Mouse (Mus musculus): ENCODE measurements around the gene Mtch2. TPM values are rescaled to one million over a fixed set of nuclear protein-coding genes. Genes with fewer than 3 reads are reported as not detected.
"Not testable (repeated sequence)": the region's sequence is repeated elsewhere in the genome, so short reads cannot be mapped to it uniquely, and the experiment has no call there.

Mtch2 gene
- total RNA-seq, 2 experiments from 2014 or later: 164 to 165 TPM

DNA sequence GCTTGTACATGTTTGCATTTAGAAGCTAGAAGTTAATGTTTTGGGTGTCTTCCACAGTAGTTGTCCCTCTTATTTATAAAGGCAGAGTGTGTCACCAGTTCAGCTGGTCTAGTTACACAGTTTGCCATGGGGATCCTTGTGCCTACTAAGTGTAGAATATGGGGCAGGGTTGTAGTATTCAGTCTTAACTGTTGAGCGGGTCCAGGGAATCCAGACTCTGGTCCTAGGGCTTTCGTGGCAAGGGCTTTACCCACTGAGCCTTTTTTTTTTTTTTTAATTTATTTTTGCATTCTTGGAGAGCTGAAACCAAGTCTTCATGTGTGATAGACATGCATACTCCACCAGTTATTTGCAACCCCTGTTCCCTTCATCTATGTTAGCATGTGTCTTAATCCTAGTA, 14.5 kb downstream of the Mtch2 start:
- no peak for DNase-seq

GRCm38 (mm10) chr2:90864184-90864583, 17.2 kb downstream of the Mtch2 start:
- no peak for DNase-seq

DNA sequence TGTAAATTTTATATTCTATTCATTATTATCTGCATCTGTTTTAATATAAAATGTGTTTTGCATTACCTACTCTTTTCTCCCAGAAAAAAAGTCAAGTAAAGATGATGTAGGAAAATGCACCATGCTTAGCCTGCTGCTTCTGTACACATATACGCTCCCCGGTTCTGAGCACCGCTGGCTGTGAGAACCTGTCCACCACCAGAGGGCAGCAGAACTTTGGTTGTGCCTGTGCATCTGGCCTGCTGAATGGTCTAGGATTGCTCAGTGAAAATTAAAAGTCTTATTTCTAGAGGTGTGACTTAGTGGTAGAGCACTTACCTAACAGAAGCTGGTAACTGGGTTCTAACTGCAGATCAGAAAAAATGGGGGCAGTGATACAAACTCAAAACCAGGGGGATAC, 19.6 kb downstream of the Mtch2 start:
- peak; percentile 64 for DNase-seq

GRCm38 (mm10) chr2:90870136-90870601, 23.2 kb downstream of the Mtch2 start:
- DNase-seq: no peak

DNA sequence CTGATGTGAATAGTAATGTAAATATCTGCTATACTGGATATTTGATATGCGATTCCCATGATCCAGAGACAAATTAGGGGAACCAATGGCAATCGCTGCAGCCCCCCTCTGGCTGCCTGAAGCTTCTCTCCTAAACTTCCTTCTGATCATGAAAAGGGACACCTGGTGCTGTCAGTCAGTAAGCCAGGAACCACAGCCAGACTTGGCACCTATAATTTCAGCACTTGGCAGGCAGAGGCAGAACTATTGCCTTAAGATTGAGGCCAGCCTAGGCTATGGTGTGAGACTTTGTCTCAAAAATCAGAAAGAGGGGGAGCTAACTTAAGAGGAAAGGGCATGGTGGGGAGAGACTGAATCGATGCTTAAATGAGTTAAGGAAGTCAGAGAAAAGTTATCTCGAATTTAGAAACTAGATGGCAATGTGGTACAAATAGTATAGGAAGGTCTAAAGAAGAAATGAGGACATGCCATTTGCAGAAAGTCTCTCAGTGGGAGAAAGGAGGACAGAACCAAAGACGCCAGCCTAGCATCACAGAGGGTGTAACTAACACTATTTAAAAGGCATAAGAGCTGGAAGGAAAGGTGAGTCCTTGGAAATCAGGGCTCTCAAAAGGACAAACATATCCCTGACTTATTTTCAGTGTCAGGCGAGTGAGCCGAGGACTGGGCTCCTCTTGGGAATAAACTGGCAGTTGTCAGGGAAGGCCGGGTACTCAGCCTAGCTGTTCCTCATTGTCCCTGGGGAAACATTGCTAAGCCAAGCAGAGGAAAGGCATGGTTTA, 24.4 kb downstream of the Mtch2 start:
- DNase-seq: peak; percentile 52

GRCm38 (mm10) chr2:90874025-90874424, 27.1 kb downstream of the Mtch2 start:
- DNase-seq: no peak

DNA sequence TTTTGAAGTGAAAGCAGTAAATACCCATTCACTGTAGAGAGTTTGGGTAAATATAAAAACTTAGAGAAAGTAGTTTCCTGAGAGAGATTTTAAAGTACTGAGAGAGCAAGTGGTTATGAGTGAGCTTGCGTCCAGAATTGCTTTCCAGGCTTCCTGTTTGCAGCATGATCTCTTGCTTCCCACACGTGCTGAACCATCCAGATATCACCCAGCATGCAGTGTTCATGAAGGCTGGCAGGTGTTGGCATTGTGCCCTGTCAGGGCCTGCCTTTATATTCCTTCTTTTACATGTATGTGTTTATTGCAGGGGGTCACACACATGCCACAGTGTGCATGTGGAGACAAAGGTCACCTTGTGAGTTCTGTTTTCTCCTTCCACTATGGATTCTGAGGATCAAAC, 28.3 kb downstream of the Mtch2 start:
- DNase-seq: no peak

- DNase-seq: no peak
Observed at GRCm38 (mm10) chr2:90877584-90878259, 30.8 kb downstream of the Mtch2 start.

GRCm38 (mm10) chr2:90879419-90879818, 32.5 kb downstream of the Mtch2 start:
- DNase-seq: no peak

- DNase-seq: no peak
Observed at GRCm38 (mm10) chr2:90880144-90880785, 33.3 kb downstream of the Mtch2 start.

DNA sequence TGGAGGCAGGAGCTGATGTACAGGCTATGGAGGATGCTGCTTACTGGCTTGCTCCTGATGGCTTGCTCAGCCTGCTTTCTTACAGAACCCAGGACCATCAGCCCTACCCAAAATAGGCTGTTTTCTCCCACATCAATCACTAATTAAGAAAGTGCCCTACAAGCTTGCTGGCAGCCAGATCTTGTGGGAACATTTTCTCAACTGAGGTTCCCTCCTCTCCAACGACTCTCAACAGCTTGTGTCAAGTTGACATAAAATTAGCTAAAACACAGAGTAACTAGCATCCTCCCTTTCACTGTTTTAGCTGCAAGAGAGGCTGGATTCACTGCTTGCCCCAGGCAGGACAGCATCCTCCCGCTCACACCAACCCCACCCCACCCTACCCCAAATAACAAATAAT, 34.9 kb downstream of the Mtch2 start:
- no peak for DNase-seq

- DNase-seq: no peak
Observed at GRCm38 (mm10) chr2:90885218-90886041, 38.5 kb downstream of the Mtch2 start, which contains the start of gene C1qtnf4. Gene C1qtnf4 (plus strand): TSS chr2:90885860.

DNA sequence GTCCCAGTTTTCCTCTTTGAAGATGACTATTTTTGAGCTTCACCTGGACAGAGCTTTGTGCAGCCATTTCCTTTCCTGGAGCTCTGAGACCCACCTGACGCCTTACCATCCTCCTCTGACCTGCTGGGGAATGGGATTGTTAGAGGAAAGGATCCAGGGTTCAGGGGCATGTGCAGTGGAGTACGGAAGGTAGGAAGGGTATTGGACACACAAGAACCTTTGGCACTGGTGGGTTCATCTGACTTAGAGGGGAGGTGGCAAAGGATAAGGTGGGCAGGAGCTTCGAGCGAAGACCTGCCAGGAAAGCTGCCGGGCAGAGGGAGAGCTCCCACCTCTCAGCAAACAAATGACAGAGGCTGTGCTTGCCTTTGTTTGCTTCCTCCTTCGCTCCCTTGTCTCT, 39.5 kb downstream of the Mtch2 start:
- no peak for DNase-seq

DNA sequence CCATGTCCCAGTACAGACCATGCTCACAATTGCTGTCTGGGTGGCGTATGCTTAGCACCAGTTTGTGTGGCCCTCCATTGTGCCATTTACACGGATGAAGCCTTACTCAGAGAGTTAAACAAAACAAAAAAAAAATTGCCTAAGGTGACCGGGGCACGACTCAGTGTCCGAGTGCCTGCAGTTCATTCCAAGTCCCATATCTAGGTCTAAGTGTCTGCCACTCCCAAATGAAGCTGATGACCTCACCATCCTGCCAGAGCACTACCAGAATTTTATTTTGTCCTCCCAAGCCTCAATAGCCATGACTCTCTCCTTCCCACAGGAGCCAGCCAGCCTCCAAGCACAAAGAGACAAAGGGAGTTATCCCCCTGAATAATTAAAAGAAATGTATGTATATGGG, 40.7 kb downstream of the Mtch2 start:
- DNase-seq: no peak

GRCm38 (mm10) chr2:90889550-90890548, 42.9 kb downstream of the Mtch2 start:
- DNase-seq: peak; percentile 32

- no peak for DNase-seq
Observed at GRCm38 (mm10) chr2:90893673-90894298, 46.8 kb downstream of the Mtch2 start.

- not testable (repeated sequence) for DNase-seq
Observed at GRCm38 (mm10) chr2:90894299-90894677, 47.3 kb downstream of the Mtch2 start.

- no peak for DNase-seq
Observed at GRCm38 (mm10) chr2:90903398-90903797, 56.4 kb downstream of the Mtch2 start.

GRCm38 (mm10) chr2:90904076-90904855, 57.3 kb downstream of the Mtch2 start, which contains the start of the genes Kbtbd4 and Ndufs3:
Gene Kbtbd4 (plus strand): TSS chr2:90904740.
Gene Ndufs3 (minus strand): TSS chr2:90904827.
- DNase-seq: peak; percentile 83
